Mouse (Mus musculus): Measurements from ENCODE around the gene Bricd5.

GRCm38 (mm10) chr17:24488186-24488661 lies 14.5 kb downstream of the Bricd5 start, which contains the start of gene Caskin1:
- TF ChIP-seq CTCF (IDR thresholded peaks at IDR 0.05; ENCODE audit: insufficient read depth, low read length) (no peak), POLR2A (IDR thresholded peaks at IDR 0.05; ENCODE audit: borderline replicate concordance, extremely low read depth, low read depth, low read length) (no peak)
